Mouse (Mus musculus) MN1 (cell line): ENCODE data around the gene Me3.

Experiments used
- DNase-seq: peaks from one replicate; pipeline ENCODE4 v3.0.0-alpha.2; 2016; ENCODE audit warnings: low spot score

Me3 gene

DNA sequence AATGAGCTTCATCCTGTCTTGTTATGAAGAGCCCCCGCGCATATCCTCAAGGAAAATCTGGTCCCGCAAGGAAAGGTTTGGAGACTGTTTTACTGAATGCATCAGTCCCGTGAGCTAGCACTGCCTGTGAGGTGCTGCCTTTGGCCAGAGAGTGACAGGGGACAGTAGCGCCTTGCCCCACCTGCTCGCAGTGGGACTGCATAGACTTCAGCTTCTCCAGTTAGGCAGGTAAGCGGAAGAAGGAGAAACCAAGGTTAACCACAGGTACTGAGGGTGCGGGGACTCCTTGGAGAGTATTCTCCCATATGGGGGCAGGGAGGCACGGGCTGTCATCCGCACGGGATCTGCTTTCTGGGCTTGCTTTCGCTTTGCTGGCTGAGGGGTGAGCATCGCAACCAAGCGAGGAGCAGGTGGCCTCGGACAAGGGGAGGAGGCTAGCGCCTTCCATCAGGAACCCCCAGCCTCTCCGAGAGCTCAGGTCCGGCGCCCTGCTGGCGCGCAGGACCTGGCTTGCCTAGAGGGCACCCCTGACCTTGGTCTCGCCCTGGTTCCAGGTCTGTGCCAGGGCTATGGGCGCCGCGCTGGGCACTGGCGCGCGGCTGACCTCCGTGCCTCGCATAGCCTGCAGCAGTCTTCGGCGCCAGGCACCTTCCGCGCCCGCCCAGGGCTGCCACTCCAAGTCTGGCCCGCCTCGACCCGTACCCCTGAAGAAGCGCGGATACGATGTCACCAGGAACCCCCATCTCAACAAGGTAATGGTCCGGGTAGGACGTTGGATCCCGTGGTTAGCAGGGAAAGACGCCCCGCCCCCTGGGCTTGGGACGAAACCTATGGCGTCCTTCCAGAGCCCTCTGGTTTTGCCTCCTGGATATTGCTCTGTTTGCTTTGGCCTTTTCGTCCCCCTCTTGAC lies at the start of gene Me3:
TSS of gene Me3 (plus strand) at position 51 of the 910 bp plus-strand sequence.
- no peak for DNase-seq

DNA sequence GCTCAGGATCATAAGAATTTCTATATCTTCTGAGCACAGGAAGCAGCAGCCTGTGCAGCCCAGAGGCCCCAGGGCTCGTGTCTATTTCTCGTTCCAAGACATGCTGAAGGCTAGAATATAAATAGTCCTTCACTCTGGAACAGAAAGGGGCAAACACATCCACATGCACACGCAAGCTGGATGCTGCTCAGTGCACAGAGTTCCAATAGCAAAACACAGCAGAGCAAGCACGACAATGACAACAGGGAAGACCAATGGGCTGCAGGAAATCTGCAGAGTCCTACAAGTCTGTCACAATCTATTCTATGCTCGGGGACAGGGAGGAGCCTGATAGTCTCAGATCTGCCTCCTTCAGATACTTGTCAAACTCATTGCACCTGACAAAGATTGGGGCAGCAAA lies 42.2 kb upstream of the Me3 start:
- no peak for DNase-seq

DNA sequence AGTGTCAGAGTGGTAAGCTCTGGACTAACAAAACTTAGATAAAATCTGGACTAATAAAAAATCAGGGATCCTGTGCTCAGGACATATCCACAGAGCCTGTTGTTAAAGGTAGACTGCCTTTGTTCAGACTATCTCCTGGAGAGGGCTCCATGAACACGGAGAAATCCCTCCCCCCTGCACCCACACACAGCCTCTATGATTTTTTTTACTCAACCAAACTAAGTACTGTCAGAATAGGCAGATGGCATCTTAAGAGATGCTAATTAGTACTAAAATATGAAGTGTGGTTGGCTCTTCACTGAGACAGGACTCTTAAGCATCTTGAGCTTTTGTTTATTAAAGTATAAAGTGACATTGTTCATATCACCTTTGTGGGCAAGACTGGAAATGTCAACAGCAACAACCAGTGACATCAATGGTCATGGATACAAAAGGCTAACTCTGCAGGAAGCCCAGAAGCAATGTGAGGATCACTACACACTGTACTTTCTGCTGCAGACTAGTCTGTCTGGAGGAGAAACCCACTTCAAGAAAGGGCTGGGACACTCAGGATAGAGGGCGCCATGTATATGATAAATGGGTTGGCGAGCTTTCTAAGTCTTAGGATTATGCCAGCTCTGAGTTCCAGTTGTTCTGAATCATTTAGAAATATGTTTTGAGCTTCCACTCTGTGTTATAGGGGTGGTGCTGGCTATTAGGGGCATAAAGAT lies 41.5 kb upstream of the Me3 start:
- no peak for DNase-seq

DNA sequence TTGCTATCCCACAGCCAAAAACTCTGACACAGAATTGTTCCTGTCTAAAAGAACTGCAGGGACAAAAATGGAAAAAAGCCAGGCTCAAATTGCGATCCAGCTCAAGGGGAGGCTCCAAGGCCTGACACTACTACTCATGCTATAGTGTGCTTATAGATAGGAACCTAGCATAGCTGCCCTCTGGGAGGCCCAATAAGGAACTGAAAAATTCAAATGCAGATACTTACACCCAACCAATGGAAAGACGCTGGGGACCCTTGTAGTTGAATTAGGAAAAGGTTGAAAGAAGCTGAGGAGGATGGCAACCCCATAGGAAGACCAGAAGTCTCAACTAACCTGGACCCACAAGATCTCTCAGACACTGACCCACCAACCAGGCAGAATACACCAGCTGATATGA lies 36.4 kb upstream of the Me3 start:
- DNase-seq, result no peak

DNA sequence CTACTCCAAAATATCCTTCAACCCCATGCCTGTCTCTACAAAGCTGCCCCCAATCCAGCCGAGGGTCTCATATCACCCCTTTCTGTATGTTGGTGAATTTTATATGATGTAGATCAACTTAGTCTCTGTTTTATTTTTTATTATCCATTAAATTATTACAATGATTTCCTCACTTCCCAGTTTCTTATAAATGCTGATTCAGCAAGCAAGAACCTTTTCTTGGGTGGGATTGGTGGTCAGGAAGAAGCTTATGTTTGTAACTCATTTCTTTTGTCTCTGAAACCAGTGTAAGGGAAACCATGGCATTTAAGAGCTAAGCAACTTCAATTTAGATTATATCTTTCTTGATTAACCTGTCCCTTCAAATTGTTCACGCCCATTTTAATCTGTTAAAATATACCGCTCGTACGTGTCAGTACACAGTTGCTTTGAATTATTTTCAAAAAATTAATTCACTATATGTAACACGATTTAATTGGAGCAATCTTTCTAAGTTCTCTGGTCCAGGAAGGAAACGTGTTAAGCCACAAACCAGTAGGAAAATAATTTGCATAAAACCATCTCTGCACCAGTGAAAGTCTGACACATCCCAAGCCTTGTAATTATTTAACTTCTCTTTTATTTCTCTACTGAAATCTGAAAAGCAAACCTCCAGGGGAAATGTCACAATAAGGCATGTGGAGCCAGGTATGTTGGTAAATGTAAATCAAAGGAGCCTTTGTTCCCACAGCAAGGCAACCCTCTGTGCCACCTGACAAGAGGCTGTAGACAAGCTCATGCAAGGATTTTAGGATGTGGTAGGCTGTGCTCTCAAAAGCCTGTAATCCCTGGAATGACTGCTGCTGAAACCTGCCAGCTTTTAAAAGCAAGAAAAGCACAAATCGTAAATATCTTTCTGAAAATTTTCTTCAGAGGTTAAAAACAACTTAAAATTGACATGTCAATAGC lies 26.3 kb upstream of the Me3 start:
- DNase-seq, result no peak

DNA sequence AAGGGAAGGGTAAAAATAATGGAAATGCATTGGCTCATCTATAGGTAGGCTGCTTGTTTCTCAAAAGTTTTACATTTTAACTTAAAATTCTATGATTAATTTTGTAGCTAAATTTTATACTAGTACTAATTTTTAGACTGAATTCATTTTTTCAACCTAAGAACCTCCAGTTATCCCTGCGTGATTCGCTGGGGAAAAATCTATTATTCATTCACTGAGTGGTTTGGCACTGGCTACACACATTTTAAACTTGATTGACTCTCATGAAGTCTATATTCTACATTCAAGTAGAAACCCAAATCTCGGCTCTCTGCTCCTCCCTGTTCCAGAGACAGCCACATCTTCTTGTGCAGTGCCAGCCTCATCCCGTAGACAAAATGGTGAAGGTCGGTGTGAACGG lies 24.9 kb upstream of the Me3 start:
- no peak for DNase-seq

DNA sequence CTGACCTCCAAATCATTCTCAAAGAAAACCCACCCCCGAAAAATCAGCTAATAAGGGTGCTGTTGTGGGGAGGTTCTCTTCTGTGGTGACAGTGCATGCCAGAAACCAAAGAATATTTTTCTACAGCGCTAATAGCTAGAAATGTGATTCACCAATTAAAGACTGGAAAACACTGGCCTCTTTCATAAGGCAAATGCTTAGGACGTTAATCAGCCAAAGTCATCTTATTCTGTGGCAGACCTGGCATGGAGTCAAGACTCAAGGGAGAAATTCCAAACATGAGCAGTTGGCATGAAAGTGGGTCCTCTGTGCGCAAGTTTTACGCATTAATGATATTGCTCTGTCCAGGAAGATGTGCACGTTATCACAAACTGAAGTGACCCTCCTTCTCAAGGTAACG lies 21.0 kb upstream of the Me3 start:
- DNase-seq, result no peak

DNA sequence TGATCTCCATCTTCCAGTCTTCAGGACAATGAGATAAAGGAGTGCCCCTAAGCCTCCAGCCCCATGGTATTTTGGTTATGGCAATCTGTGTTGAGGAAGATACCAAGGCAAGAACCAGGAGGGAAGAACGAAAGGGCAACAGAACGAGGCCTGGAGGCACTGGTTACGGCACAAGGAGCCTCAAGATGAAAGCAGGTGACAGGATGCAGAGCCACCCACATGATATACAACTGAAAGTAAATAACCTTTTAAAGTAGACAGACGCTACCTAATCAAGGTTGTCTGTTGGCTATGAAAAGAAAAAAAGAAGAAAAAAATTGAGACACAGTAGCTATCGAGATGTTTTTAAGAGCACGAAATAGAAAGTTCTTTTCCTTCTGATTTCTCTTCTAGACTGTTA lies 16.0 kb upstream of the Me3 start:
- no peak for DNase-seq

DNA sequence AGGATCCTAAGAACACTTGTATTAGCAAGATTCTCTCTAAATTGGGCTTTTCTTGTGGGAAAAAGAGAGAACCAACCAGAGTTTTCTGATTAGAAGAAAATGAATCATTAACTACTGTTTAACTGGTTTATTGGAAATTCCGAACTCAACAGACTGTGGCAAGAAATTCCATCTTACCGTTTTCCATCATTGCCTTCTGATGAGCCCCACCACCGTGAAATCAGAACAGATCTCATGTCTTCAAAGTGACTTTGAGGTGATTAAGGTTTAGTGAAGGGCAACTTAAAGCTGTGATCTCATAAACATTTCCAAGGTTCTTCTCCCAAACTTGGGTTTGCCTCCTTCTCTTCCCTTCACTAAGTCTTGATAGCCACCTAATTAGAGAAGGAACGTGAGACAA lies 8.9 kb upstream of the Me3 start:
- DNase-seq, result no peak

DNA sequence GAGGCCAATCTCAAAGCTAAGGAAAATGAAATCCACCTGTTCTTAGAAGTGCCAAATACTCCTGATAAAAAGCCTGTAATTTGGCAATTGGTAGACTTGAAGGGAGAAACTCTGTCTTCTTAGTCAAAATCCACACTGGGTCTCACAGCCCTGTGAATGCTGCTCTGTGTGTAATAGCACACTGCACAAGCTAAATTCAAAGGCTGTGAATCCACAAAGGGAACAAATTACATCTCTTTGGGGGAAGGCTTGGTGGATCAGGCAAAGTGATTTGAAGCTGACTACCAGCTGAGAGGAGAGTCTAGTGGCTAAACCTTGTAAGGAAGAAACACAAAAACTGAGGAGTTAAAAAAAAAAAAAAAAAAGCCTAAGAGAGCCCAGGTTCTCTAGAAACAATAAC lies 4.8 kb upstream of the Me3 start:
- DNase-seq, result no peak

DNA sequence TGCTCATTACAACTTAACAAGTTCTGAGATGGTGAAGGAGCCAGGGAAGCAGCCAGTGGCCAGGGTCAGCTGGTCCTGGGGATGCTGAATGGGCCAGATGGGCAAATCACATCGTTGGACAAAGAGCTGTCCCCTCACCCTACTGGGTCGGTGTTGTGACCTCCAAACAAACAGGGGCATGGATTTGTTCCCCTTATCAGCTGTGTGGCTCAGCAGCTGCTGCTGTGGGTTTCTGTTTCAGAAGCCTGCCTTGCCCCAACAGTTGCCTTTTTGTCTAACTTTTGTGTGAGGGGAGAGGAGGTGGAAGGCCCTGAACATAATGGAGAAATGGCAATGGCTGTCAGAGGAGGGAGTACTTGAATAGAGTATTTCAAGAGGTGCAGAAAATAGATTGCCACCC lies 4.2 kb upstream of the Me3 start:
- DNase-seq, result no peak

DNA sequence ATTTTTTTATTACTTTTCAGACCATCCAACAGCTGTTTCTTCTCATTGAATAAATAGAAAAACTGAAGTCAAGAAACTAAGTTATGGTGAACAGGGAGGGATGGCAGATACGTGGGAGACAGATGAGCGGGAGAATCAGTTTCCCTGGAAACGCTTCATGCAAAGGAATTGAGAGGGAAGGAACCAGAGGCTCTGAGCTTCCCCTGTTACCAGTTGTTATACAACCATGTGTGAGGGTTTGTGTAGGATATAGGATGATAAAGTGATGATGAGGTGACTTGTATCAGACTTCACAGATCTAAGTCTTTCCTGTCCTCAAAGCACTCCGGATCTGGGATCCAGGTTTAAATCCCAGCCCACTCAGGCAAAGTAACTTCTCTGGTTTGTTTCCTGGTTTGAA lies 3.2 kb upstream of the Me3 start:
- DNase-seq, result no peak

DNA sequence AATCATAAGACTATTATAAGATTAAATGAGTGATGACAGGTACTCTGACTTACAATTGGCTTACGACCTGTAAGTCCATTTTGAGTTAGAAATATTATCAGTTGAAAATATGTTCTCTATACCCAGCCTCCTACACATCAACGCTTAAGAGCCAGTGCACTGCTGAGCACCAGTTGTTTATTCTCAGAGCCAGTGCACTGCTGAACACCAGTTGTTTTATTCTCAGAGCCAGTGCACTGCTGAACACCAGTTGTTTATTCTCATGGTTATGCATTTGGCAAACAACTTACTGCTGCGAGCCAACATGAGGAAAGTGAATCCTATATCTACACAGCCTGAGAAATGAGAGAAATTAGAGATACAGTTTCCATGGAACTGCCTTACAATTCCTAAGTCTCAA lies 2.3 kb upstream of the Me3 start:
- DNase-seq, result no peak

DNA sequence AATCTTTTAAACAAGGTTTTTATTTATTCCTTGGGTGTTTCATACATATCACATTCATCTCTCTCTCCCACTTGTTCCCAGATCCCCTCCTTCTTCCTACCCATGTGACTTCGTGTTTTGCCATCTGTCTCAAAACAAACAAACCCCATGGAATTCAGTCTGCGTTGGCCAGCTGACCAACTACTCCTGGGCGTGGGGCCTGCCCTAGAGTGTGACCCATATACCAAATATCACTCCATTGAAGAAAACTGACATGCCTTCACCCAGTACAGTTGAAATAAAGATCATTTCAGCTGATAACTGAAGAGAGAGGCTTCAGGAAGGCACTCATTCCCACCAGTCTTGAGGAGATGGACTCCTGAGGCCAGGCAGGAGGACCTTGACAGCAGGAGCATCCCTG lies 1.4 kb upstream of the Me3 start:
- DNase-seq, result no peak

DNA sequence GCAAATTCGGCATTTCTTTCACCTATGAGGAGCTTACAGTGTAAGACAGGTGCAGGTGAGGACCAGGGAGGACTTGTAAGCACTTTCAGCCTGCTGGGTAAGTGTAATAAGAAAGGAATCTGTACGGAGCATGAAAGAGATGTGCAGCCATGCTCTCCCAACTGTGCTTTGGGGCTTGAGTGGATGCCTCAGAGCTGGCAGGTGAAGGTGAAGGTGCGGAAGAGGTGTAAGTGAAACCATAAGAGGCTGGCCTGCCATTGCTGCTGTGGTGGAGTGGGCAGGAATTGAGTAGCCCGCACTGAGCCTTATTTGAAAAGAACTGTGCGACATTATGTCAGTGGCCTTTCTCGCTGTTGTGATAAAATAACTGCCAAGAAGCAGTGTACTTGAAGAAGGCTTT lies 8.3 kb downstream of the Me3 start:
- DNase-seq, result no peak

DNA sequence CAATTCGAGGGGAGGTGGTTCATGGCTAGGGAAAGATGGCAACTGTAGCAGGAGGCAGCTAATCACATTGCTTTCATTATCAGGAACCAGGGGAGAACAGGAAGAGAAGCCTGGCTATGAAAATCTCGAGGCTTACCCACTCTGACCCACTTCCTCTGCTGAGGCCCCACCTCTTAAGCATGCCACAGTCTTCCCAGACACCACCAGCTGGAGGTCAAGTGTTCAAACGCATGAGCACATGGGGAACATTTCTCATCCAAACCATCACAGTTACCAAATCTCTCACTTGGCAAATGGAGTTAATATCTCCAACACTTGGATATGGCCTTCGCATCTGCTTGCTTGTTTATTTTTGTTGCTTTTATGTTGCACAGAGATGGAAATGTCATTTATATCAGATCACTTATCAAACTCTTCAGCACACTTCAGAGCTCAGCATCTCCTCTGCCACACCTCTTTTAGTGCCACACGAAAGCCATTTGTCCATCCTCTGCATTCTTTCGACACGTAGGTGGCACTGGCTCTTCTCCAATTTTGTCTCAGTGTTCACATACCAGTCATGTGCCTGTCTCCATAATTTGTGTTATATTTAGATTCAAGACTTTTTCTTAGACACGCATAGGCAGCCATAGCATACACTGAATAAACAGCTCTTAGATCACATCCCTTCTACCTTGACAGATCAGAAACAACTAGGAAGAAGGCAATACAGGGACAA lies 8.9 kb downstream of the Me3 start:
- no peak for DNase-seq

DNA sequence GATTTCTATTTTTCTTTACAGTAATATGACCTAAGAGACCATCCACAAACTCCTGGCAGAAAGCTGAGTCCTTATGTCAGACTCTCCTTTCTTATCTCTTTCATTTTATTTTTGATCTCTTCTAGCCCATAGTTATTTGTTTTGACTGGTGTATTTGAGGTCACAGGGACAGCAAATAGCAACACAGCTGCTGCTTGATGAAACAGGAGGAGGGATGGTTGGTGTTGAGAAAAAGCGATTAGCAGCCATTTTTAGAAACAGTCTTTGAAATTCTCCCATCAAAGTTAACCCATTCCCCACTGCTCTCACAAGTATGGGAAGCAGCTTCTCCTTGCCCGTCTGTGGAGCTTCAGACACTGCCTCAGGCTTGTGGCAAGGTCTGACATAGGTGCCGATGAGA lies 12.8 kb downstream of the Me3 start:
- DNase-seq, result no peak

DNA sequence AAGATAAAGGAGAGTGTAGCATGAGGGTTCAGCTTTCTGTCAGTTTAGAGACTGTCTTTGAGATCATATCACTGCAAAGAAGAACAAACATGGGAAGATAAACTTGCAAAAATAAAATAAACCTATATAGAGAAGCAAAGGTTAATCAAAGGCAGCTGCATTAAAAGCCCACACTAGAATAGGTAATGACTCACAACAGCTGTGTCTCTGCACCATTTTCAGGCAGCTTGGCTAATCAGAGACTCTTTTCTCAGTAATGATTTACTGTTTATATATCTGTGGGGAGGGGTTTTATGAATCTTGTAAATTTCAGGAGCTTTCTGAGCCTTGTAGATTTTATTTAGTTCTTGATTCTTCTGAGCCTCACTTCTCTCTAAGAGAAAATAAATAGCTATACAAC lies 15.7 kb downstream of the Me3 start:
- no peak for DNase-seq

DNA sequence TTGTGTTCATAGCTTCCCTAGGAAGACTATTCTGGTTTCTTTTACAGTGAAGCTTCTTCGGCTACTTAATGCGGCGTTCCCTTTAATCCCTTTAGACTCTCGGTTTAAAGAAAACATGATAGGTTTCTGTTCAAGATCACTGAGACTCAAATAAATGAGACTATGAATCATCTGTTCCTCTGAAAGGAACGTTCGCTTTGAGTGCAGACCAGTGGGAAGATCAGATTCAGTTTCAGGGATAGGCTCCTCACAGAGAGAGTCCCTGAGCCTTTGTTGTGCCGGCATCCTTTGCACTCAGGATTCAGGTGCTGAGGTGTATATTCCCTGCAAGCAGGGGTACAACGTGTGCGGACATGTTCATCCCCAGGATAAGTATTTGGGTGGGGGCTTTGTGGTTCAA lies 25.0 kb downstream of the Me3 start:
- no peak for DNase-seq

DNA sequence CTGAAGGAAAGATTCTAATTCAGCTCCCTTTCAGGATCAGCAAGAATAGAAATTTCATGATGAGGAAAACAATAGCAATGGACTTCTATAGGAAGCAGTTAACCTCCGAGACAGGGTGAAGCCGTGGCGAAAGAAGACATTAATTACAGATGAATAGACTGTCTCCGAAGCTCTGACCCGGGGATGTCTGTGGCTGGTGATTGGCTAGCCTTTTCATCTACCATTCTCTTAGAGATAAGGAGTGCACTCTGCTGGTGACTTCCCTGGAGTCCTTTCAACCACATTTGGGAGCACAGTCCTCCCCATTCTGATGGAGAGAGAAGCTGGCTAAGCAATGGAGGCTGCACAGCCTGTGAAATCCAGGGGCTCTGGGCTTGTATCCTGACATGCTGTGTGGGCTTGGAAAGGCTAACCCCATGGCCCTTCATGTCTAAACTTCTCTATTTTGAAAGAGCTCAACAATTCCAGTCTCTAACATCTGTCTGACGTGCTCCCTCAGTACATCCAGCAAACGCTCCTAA lies 25.6 kb downstream of the Me3 start:
- DNase-seq, result no peak

DNA sequence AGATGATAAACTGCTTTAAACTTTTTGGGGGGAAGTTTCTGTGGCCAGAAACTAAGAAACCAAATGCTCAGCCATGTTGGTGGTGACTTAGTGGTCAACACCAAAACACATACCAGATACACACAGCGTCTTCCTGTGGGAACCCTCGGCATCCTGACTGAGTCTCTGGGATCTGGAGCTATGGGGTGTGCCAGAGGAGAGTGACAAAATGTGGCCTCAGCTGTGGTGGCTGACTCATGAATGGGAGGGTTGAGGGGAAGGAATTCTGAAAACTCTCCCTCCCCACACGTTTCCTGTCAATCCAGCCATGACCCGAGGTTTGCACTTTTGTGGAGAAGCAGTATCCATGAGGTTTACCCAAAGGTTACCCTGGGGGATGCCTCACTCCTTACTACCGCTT lies 32.0 kb downstream of the Me3 start:
- DNase-seq, result no peak

DNA sequence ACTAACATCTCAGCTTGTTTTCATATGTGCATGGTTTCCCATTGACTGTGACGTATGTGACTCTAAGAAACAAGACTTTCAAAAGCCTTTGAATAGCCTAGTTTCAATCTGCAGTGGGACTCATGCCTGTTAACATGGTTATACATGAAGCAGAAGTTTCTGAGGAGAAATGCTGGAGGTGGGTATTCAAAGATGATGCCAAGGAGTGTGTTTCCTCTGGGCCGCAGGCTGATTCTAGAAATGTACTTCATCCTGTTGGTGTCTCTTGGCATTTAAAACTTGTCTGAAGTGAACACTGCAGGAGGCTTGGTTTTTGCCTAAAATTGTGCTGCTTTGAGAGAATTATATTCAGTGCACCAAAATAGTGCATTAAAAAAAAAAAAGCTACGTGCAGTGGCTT lies 34.2 kb downstream of the Me3 start:
- no peak for DNase-seq
